Mouse (Mus musculus) gastrocnemius, postnatal 4 days (tissue): ENCODE measurements around the gene Speer3. TPM values are rescaled to one million over a fixed set of nuclear protein-coding genes. Genes with fewer than 3 reads are reported as not detected.
"Not testable (repeated sequence)": the region's sequence is repeated elsewhere in the genome, so short reads cannot be mapped to it uniquely, and the experiment has no call there.

Source experiments
- DNase-seq, 2 experiments: peaks; one replicate each; pipeline ENCODE4 v3.0.0; 2021 to 2022; ENCODE audit warnings: low spot score in 2 of 2, mixed read lengths in 2 of 2
- long read RNA-seq, 2 experiments: library from polyadenylated mRNA; stranded (forward); transcript quantifications; one replicate each; pipeline ENCODE4 v2.0.0; 2021
- total RNA-seq, 2 experiments: library from RNA; stranded (reverse); gene quantifications; 2 replicates each; pipeline ENCODE4 v1.2.3; 2021

The Speer3 gene
- not detected for total RNA-seq
- long read RNA-seq, experiment 1: 0 reads
- long read RNA-seq, experiment 2: 0 reads

DNA sequence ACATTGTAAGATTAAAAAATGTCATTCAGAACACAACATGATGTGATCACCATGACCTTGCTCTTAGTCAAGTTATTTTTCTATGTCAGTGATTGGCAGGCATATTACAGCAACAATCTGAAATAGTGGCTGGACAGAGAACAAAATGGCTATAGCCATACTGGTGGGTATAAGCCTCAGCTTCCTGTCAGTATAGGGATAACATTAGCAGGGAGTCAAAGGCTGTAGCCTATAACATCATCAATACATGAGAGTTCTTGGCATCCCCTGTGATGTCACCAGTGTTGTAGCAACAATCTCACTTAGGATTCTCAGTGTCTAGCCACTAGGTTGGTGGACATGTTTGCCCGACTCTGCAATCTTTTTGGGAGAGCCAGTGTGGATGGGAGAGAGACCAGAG is at the start of gene Speer3:
Gene Speer3, plus strand, starts transcription at position 301 of the 400 bp plus-strand sequence.
- DNase-seq: no peak

DNA sequence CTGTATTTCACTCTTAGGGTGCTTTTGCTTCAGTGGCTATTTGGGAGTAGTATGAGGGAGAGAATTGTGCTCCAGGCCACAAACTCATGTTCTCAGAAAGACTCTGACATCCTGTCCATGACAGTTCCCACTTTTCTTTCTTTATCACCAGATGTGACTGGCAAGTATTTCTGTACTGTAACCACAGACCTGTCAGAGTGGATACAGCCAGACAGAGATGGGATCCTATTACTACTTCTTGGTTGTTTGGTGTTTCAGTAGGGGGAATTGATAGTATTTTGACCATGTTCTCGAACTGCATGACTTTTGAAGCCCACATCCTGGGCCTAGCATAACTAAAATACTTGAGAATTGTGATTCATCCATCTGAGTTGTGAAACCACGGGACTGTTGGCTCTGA is 19.1 kb downstream of the Speer3 start:
- not testable (repeated sequence) for DNase-seq

DNA sequence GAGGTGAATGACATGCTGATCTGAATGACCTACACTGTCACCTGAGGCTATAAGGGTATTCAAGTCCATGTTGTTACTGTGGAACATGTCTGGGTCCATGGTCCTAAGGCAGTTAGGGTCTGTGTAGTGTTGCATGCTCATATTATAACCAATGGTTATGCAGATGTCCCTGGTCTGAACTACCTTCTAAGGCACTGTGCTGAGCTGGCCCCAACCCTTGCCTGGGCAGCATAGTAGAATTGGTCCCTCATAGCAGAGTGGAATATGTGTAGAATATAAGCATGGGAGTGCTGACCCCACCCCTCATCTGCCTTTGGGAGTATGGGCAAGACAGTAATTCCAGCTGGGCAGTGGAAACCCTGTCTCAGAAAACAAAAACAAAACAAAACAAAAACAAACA is 33.7 kb downstream of the Speer3 start:
- DNase-seq: no peak

DNA sequence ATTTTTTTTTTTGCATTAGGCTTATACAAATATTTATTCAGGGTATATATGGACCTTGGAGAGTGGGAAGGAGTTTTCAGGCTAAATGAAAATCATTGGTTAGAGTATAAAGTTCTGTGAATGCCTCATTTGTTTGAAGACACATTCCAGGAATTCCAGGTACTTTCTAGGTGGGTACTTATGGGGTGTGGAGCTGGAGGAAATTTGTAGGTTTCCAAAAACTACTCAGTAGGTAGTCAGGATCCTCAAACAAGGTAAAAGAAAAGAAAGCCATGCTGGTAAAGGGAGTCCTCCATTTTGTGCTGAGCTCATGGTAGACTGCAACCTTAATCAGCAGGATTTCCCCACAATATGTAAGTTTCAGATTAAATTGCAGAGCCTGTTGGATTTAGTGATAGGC is 35.3 kb downstream of the Speer3 start:
- DNase-seq: no peak

DNA sequence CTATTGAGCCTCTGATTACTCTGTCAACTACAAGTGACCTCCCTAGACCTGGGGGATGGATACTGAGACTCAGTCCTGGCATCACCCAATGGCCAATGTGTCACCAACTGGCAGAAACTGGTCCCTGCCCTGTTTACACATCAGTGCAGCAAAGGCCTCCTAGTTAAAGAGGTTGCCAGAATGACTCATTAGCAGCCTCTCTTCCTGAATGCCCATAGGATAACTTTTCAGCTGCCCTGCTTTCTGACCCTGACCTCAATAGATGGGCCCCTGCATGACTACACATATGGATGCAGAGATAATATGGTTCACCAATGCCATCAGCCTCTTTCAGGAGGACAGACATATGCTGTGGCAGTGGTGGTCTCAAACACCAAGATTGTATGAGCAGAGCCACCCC is 52.9 kb downstream of the Speer3 start:
- no peak for DNase-seq

Other genes with a start within 250 kb of the Speer3 start
- gene Sema3e, start 233.7 kb downstream of the Speer3 start, total RNA-seq: 1 to 10 TPM; 1.4 to 1.5 TPM